Comparison of ENCODE assay signal across 22 mouse cellular contexts in the genomic region with DNA sequence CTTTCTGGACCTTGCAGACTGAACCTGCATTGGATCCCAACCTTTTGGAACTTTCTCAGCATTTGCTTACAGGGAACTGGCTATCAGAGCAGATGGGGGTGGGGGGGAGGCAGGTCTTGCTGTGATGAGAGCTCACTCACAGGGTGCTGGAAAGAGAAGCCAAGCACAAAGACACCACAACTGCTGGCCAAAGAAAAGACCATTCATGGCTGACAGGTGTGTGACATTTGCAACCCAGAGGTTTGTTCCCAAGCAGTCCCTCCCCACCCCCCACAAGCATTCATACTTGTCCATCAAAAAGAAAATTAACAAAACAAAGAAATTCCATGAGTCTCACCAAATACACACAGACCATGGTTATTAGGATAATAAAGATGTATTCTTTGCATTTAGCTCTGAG.
DNase-seq lines count a peak whose midpoint lies in the region; ATAC-seq and TF ChIP-seq lines count a peak whose summit lies in the region.
"Had no signal": no experiment of that assay in that cellular context is flagged by ENCODE, and none has a peak within 500 bp of the region (broad histone marks: within the 10 kb centered on the region; RNA-seq: fewer than 3 reads in every experiment).

No protein-coding gene starts in this region.

- H3K79me2 ChIP-seq in myocyte (ENCODE audit: control insufficient read depth, insufficient read depth), result no peaks in the 10 kb centered on the region

- H3K27me3 ChIP-seq in myocyte (ENCODE audit: control insufficient read depth, insufficient read depth, insufficient read length), result no peaks in the 10 kb centered on the region
- no peaks in the 10 kb centered on the region for H3K27me3 ChIP-seq in hindbrain, postnatal 0 days (ENCODE audit: insufficient read depth, low read length)
- H3K27me3 ChIP-seq: CH12.LX, Patski had no signal

- no peaks in the 10 kb centered on the region for H3K36me3 ChIP-seq in myocyte (ENCODE audit: control insufficient read depth, insufficient read depth)
- H3K36me3 ChIP-seq in hindbrain, postnatal 0 days (ENCODE audit: insufficient read depth, low read length), result no peaks in the 10 kb centered on the region
- H3K36me3 ChIP-seq: G1E had no signal

- H3ac ChIP-seq in myocyte (ENCODE audit: control insufficient read depth, insufficient read length), result no peak overlapping the region

- DNase-seq in R1 (ENCODE audit: low read depth, low spot score), result peak; percentile 10
- no peak for DNase-seq in urinary bladder, adult 18-20 months (ENCODE audit: low spot score in 2 of 2)
- no peak for DNase-seq in lung, adult 18-20 months
- no peak for DNase-seq in hindbrain, postnatal 0 days (ENCODE audit: low spot score)
- DNase-seq: adrenal gland, adult 2 months; adrenal gland, adult 8-10 months; adrenal gland, postnatal 10 days; adrenal gland, postnatal 14 days; adrenal gland, postnatal 25 days; adrenal gland, postnatal 36 days; cerebellum, adult 11 months; cerebellum, adult 11-12 months; cerebellum, adult 18-20 months; cerebellum, adult 2 months; cerebellum, adult 8-10 months had no signal

- no peak for TF ChIP-seq POLR2A in bone marrow, adult 2 months (IDR thresholded peaks at IDR 0.05; ENCODE audit: borderline replicate concordance, control insufficient read depth, low read depth, low read length)
- no peak for TF ChIP-seq POLR2A in myocyte (IDR thresholded peaks at IDR 0.05; ENCODE audit: insufficient read length, low read depth)

- no peak for ATAC-seq in hindbrain, postnatal 0 days
- ATAC-seq: activated CD4-positive, CD25-positive, alpha-beta regulatory T cell, adult 4 months; CD4-positive, CD25-positive, alpha-beta regulatory T cell, adult 4 months; Patski had no signal

- no peak overlapping the region for H3K4me3 ChIP-seq in bone marrow, adult 2 months (replicated peaks; ENCODE audit: control insufficient read depth, low read depth, low read length)
- H3K4me3 ChIP-seq in myocyte, result no peak overlapping the region
- H3K4me3 ChIP-seq in hindbrain, postnatal 0 days (ENCODE audit: low read length), result no peak overlapping the region

- H3K4me2 ChIP-seq in myocyte (ENCODE audit: low read depth), result no peak overlapping the region
- H3K4me2 ChIP-seq in hindbrain, postnatal 0 days (ENCODE audit: low read depth, low read length), result no peak overlapping the region

- no peak for TF ChIP-seq CTCF in bone marrow, adult 2 months (IDR thresholded peaks at IDR 0.05; ENCODE audit: control insufficient read depth, insufficient read depth, low read length)
- no peak for TF ChIP-seq CTCF in hindbrain, postnatal 0 days (IDR thresholded peaks at IDR 0.05; ENCODE audit: low read depth)

- no peak overlapping the region for H3K9ac ChIP-seq in hindbrain, postnatal 0 days (replicated peaks; ENCODE audit: low read length)

- H3K9me3 ChIP-seq in hindbrain, postnatal 0 days (ENCODE audit: low read length), result no peaks in the 10 kb centered on the region
- H3K9me3 ChIP-seq: G1E had no signal

- H3K27ac ChIP-seq in bone marrow, adult 2 months (ENCODE audit: control insufficient read depth, insufficient read depth, low read depth, low read length, poor library complexity), result peak overlapping the region; percentile 14; the same call in 1 of the 2 replicates
- H3K27ac ChIP-seq in hindbrain, postnatal 0 days, result no peak overlapping the region

- peaks cover 9% of the 10 kb centered on the region for H3K4me1 ChIP-seq in bone marrow, adult 2 months (ENCODE audit: control insufficient read depth, insufficient read depth, low read length)
- H3K4me1 ChIP-seq in hindbrain, postnatal 0 days (ENCODE audit: insufficient read depth, low read length), result no peaks in the 10 kb centered on the region

TF ChIP-seq in myocyte, 11 proteins besides CTCF, POLR2A, EP300 and RAD21:
- TF ChIP-seq E2F4 (IDR thresholded peaks at IDR 0.05; ENCODE audit: insufficient read depth), result no peak
- peak in 2 of 3 experiments; percentile 8 to 77 for TF ChIP-seq MYOG (IDR thresholded peaks at IDR 0.05; ENCODE audit: control insufficient read depth in 1 of 3, insufficient read depth in 1 of 3, insufficient read length in 2 of 3, low read depth in 2 of 3)
- TF ChIP-seq MAX (IDR thresholded peaks at IDR 0.05; ENCODE audit: low read depth), result no peak
- TF ChIP-seq USF1 (IDR thresholded peaks at IDR 0.05; ENCODE audit: low read depth), result no peak
- no peak for TF ChIP-seq POLR2AphosphoS2 (IDR thresholded peaks at IDR 0.05; ENCODE audit: insufficient read length, low read depth)
- TF ChIP-seq TCF3 (IDR thresholded peaks at IDR 0.05; ENCODE audit: insufficient read length, low read depth), result peak; percentile 10
- no peak for TF ChIP-seq SRF (IDR thresholded peaks at IDR 0.05; ENCODE audit: control insufficient read depth, insufficient read length, low read depth)
- no peak for TF ChIP-seq REST (IDR thresholded peaks at IDR 0.05; ENCODE audit: insufficient read depth, insufficient read length)
- no peak for TF ChIP-seq TCF12 (IDR thresholded peaks at IDR 0.05; ENCODE audit: insufficient read depth, poor library complexity, severe bottlenecking)
- TF ChIP-seq CEBPB (IDR thresholded peaks at IDR 0.05; ENCODE audit: insufficient read depth, poor library complexity, severe bottlenecking), result no peak
- peak in 2 of 3 experiments; percentile 73 to 77 for TF ChIP-seq MYOD1 (IDR thresholded peaks at IDR 0.05; ENCODE audit: control insufficient read depth in 1 of 3, insufficient read length in 2 of 3, low read depth in 2 of 3)
